Mouse (Mus musculus): Measurements from ENCODE around the gene Tfdp2.

Gene Tfdp2

DNA sequence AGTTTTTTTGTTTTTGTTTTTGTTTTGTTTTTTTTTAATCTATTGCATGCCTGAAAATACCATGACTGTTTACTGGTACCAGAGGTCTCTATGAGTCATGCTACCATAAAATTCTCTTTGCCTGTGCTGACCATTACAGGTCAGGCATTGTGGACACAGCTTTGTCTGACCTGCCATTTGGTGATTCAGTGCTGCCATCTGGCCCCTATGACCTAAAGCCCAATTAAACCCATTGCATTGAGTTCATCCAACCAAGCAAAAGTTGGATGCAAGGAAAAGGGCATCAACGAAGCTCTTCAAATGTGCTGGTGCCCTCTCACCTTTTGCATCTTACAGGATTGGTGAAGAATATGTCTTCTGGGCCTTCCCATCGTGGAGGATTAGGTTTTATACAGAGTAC, 39.4 kb downstream of the Tfdp2 start:
- no peak for DNase-seq

DNA sequence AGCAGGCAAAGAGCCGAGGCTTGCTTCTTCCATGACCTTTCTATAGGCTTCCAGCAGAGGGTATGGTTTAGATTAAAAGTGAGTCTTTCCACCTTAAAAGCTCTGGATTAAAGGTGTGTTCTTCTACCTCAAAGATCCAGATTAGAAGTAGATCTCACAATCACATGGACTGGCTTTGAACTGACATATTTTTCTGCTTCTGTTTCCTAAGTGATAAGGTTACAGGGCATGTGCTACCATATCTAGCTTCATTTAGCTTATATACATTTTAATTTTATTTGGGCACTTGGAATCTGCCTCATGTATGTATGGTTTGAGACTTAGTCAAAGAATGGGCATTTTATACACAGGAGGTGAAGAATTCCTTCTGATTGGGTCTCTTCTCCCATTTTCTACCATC, 41.3 kb downstream of the Tfdp2 start:
- DNase-seq = no peak

DNA sequence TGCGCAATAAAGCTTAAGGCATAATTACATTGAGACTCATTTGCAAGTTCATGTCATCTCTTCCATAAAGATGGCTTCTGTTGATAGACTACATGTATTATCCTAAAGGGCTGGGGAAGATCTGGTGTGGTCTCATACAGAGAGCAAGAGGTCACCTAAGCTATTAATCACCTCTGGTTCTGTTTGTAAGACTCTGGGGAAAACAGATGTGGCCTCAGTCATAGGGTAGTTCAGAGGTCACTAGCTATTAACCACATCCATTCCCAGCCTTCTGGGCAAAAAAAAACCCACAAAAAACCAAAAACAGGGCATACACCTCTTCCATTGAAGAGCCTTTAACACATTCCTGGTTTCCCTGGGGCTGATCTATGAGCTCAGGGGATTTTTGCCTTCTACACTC, 42.2 kb downstream of the Tfdp2 start:
- no peak for DNase-seq

DNA sequence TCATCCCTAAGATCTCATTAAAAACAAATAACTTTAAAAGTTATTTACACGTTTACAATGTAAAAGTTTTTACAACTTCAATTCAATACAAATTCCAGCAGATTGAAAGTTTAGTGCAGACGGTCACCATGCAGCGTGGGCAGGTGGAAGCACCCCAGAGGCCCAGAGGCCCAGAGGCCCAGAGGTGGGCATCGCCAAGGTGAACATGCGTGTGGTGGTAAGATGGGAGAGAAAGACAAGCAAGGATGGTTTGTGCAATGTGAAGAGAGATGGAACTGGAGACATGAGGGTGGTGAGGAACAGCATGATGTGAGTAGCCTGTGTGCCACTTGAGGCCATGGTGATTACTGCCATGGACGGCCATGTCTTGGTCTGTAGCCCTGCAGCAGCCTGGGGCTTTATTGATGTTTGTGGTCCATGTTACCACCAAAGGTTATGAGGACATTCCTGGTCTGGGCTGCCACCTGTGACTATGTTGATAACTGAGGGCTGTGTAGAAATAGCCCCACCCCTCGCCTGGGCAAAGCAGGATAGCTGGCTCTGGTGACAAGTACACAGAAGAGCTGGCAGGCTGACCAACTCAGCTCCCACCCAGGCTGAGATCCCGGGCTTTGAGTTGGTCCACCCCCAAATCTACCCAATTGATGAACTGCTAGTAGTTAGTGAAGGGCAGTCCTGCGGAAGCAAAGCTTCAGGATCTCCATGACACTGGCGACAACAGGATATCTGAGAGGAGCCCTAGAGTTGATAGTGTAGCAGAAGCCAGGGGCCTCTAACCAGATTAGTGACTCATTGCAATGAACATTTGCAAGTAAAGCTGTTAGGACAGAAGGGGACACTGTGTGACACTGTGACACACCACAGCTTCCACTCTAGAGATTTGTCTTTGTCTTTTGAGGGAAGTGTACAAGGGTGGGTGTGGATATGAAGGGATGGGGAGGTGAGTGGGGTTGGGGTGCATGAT, 45.3 kb downstream of the Tfdp2 start:
- no peak for DNase-seq

DNA sequence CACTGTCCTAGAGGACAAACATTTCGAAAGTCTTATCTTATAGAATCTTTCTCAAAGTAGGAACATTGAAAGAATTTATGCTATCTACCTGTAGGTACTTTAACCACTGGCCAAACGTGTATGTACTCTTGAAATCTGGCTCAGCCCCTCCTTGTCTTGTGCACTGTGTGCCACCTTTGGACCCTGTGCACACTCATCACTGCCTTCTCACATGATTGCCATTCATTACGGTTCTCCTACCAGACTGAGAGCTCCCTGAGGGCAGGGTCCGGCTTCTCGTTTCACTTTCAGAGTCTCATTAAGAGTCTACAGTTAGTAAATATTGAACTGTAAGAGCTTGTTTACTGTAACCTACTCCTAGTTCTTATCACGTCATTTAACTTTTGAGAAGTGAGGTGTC, 47.8 kb downstream of the Tfdp2 start:
- DNase-seq = no peak

DNA sequence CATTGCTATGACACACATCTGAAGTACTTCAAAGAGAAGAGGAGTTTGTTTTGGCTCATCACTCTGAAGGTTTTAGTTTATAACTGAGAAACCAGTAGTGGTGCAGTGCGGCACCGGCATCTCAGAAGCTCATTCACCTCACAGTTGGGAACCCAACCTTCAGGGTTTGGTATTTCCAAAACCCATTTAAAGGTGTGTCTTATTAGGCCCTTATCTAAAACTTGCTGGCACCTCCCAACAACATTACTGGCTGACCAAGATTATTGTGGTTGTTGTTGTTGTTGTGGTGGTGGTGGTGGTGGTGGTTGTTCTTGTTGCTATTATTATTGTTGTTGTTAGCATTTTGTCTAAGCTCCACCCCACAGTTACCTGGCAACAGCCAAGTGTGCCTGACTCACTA, 58.7 kb downstream of the Tfdp2 start:
- DNase-seq = no peak

DNA sequence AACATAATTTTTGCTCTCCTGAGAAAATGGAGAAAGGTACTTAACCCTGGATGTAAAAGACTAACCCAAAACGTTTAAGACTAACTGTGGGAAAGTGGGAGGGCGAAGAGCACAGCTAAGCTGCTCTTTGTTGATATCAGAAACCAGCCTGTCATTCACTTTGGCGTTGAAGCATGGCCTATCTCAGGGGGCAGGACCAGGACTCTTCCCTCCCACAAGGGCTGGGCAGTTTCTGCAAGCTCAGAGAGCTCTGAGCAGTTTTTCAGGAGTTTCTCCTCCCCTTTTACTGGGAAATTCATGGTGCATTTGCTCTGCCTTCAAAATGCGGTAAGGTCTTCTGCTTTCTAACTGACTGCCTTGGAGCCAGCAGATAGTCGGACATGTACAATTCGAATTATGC, 62.4 kb downstream of the Tfdp2 start:
- no peak for DNase-seq

DNA sequence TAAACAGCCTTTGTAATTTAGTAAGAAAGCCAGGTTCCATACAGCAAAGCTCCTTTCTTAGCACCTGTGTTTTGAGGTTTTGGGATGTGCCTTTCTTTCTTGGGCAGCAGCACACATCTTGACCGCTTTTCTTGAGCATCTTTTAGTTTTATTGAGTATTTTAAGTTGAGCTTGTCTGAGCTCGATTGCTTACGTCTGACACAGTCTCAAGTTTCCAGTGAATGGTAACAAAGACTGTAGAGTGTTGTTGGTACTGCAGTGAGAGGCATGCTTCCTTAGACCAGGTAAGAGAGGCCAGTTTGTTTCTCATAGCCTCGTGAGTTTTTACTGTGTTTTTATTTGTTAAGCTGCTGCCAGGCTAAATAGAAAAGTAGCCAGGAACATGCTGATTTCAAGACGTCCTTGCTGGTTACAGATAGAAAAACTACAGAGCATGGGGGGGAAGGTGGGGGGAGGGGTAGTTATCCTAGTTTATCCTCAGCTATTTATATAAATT, 63.0 kb downstream of the Tfdp2 start:
- DNase-seq = peak; percentile 15

DNA sequence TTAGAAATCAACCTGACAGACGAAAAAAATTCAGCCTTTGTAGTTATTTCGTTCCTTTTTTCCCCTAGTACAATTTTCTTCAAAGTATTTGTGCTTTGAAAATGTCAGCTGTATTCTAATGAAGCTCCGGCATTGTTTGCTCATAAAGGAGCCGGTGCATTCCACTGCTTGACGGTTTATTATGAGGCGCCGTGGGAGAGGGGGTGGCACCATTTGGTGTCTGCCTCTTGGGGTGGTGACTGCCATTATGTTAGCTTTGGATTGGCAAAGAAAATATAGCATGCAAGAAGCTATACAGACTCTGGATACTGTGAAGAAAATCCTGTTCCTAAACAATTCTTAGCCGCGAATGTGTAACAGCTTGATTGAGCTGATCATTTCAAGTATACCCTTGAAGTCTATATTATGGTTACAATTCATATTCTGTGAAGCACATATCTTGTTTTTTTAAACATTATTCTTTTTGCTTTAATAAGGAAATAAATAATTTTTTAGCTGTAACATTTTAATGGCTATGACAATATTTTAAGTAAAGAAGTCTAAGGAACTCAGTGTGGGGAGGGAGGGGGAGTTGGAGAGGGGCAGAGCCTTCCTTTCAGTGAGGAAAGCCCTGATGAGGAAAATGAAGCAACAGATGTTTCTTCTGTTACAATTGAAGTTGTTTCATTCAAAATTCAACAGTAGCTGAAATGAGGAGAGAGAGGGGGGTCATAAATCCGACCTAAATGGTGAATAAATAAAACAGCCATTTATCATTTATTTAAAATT, 63.9 kb downstream of the Tfdp2 start:
- no peak for DNase-seq

DNA sequence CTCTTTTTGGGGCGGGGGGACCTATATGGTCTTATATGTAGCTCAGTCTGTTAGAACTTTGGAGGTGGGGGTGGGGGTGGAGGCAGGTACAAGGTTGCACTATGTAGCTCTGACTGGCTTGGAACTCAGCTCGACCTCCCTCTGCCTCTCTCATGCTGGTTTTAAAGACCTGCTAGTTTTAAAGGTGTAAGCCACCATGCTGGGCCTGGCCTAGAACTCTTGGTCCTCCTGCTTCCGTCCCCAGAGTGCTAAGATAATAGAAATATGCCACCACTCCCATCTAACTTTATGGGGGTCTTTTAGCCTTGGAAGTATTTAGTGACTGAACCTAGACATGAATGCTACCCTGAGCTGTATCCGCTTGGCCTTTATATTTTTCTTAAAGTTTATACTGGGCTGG, 65.0 kb downstream of the Tfdp2 start:
- DNase-seq = no peak

DNA sequence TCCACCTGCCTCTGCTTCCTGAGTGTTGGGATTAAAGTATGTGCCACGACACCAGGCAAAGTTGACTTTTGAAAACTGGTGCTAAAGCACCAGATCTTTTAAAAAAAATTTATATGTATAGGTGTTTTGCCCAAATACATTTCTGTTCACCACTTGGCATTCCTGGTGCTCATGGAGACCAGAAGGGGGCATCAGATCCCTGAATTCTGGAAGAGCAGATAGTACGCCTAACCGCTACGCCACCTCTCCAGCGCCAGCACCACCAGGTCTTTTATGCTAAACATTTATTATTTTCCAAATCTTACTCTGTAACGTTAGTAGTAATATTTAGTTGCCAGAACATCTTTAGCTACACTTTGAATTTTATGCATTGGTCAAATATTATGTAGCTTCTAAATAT, 65.9 kb downstream of the Tfdp2 start:
- DNase-seq = no peak

DNA sequence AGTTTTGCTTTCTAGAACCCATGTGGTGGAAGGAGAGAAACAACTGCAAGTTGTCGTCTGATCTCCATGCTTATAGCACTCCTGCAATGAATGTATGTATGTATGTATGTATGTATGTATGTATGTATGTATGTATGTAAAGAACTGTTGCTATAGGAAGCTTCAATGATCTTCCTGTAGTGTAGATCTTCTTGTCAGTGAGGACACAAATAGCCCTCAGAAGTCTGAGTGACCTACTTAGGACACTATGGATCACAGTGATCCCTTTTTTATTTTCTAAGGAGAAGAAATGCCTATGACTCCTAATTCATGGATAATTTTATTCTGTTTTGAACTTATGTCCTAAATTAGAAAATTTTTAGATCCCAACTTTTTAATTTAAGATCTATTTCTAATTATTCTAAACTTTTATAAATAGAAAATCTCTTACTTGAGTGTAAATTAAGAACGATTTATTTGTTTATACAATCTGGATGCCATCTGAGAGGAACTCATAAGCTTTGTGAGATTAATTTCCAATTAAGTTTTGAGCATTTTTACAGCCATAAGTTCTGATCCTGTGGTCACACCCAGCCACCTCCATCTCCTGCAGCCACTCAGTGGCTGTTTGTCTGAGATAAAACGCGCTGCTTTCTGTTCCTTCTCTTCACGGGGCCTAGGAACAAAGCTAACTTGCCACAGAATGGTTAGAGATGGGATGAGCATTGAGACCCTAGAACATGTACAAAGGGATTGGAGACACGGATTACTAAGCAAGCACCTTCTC, 70.9 kb downstream of the Tfdp2 start:
- DNase-seq = no peak

DNA sequence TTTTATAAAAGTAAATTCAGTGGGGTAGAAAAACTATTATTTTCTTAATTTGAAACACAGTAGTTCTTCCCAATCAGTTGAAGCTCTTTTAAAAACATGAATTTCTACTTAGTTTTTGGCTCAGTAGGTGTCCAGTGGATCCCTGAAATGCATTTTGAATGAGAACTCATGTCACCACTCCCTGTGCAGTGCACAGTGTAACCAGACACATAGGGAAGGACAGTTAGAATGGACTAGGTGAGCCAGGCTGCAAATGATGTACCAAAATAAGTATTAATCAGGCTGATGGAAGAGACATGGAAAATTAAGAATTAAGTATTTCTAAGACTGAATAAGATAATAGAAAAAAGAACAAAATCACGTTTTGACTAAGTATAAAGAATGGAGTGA, 71.5 kb downstream of the Tfdp2 start:
- no peak for DNase-seq

DNA sequence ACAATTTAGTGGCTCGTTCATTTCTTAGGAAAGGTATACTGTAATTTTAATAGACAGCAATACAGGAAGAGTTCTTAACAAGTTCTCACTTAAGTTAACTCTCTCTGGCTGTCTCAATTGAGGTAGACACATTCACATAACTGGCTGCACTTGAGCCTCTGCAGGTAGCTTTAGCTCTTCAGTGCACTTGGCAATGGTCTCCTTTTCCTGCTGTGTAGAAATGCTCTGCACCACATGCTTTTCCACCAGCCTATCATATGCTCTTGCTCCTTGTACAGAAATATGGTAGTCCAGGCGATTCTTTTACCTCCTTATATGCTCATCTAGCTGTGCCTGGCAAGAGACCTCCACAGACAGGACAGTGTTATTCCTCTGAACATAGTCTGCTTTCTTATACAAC, 73.7 kb downstream of the Tfdp2 start:
- peak; percentile 17 for DNase-seq

DNA sequence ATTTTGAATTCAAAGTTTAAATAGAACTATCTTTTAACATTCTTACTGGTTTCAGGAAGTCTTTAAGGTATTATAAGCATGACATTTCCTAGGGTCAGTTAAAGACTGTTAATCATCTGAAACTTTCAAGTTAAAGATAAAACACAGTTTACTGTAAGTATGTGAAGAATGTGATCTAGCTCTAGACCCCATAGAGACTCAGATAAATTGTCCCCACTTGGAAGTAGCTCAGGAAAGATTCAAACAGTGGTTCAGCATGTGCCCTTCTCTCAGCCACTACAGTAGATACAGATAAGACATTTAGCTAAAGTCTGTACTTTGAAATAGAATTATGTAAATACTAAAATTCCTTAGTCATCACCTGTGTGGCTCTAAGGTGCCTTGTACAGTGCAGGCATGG, 79.5 kb downstream of the Tfdp2 start:
- DNase-seq = no peak

DNA sequence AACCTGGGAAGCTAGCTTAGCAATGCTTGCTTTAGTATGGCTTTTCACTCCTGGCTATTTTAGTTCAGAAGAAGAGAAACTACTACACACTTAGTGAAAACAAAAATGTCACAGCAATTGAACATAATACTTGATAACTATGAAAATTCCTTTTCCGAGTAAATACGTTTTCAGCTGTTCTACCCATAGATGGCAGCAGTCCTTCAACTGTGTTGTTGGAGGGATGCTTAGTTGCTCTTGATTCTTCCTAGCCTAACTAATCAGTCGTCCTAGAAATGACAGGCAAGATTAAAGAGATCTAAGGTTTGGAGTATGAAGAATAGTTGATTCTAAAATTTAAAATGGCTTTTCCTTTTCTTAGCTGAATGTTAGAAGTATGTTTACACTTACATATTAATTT, 85.4 kb downstream of the Tfdp2 start:
- no peak for DNase-seq

DNA sequence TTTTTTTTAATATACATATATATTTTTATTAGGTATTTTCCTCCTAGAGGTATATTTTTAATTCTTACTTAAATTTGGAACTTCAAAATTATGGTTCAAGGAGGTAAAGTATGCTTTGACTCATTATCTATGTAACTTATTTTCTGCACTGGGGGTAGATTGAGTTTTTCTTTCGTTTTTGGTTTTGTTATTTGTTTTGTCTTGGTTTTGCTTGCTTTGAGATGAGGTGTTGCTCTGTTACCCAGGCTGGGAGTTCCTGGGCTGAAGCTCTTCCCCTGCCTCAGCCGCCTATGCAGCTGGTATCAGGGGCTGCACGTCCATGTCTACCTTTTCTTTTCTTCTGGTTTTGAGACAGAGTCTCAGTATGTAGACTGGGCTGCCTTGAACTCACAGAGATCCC, 86.0 kb downstream of the Tfdp2 start:
- no peak for DNase-seq

DNA sequence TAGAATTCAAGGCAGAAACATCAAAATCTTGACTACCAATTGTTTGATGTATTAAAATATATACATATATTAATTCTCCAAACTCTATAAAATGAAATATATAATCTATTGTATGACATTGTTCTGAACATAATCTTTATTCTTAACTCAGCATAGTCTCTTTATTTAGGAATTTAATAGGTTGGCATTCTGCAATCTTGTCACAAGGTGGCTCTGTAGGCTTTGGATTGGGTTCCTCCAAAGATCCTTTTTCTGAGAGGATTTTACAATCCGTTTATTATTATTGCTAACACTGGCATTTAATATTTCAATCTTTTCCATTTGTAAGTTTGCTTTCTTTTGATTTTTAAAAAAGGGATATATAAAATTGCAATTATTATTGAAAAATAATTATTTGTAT, 88.8 kb downstream of the Tfdp2 start:
- no peak for DNase-seq

DNA sequence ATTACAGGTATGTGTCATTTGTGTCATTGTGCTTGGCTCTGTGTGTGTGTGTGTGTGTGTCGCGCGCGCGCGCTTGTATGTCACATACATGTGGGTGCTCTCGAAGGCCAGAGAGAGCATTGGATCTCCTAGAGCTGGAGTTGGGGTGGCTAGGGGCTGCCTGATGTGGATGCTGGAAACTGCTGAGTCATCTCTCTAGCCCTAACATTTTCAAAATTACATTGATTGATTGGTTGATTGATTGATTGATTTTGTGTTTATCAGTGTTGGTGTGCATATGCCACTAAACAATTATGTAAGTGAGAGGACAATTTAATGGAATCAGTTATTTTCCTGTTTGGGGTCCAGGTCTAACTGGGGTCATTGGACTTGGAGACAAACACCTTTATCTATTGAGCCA, 96.1 kb downstream of the Tfdp2 start:
- no peak for DNase-seq

DNA sequence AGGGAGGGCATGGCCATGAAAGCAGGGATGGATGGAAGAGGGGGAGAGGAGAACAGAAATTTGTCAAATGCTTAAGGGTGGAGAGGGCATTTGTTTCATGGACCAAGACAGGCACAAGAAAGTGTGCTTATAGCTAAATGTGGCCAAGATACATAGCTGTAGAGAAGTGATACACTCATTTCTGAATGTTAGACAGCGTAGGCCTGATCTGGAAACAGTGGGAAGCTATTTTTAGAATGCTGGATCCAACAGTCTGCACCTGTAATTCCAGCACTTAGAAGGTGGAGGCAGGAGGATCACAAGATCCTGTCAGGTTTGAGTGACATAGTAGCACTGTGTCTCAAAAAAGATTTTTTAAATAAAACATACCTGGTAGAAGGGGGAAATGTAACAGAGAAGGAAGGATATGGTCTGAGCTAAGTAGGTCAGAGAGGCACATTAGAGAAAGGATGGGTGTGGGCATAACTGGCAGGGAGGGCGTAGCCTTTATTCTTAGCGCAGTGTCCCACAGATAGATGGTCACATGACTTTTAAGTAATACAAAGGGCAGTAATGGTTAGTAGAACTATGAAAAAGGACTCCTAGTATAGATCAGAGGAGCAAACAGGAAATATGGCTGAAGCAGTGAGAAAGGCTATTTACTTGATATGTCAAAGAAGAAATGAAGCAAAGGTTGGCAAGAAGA, 103.4 kb downstream of the Tfdp2 start:
- DNase-seq = no peak

DNA sequence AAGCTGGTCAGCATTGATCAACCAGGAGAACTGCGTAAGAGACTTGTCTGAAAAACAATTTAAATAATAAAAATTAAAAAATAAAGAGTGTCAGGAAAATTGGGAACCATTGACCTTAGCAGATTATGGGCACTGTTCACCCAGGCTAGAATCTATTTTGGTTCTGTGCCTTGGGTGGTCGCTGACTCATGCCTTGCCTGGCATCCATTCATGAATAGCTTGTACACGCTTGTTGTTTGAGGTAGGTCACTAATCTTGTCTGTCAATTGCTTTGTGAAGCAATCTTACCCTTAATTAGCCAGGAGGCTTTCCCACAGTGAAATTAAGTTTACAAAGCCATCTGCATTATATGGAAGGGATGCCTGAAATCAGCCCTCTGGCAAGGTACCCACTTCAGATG, 112.7 kb downstream of the Tfdp2 start:
- DNase-seq = no peak

DNA sequence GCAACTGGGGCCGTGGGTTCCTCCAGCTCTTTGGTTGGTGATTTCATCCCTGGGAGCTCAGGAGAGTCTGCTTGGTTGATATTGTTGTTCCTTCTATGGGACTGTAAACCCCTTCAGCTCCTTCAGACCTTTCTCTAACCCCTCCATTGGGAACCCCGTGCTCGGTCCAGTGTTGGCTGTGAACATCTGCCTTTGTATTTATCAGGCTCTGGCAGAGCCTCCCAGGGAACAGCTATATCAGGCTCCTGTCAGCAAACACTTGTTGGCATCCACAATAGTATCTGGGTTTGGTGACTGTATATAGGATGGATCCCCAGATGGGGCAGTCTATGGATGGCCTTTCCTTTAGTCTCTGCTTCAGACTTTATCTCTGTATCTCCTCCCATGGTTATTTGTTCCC, 116.0 kb downstream of the Tfdp2 start:
- DNase-seq = no peak

DNA sequence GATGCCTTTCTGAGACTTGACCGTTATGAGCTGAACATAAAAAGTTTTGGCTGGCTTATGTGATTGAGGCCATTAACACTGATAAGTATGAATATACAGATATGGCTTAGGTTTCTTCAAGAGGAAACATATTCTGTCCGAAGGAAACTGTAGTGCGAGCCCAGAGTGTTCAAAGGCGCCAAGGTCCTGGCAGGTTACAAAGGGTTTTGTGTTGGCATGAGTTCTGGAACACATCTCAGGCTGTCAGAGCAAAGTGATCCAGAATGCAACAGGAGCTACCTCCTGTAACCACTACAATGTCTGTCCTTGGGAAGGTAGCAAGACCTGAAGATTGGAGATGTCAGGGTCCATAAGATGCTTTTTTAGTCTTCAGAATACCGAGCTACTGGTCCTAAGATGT, 123.3 kb downstream of the Tfdp2 start:
- no peak for DNase-seq

All from cerebellum, adult 8-10 months (tissue).